Mouse (Mus musculus) cerebral cortex, adult 2 months (tissue): ENCODE data around the gene Ckmt2.

Source experiments
- WGBS: fragments of 180-500 bp; shearing (Covaris S2); methylation state at CpG from one replicate; pipeline ENCODE4 v1.1.7; 2018; 5-methylcytosine and 5-hydroxymethylcytosine counted together

Gene Ckmt2

GRCm38 (mm10) chr13:91876741-91877349 lies at the start of gene Ckmt2:
Ckmt2 (minus strand) TSS chr13:91876885.
- whole genome bisulfite sequencing: 83% methylated on average over 5 of the region's 5 CpGs

- WGBS: 75% methylated on average over 3 of the region's 3 CpGs
These were observed 44.3 kb upstream of the Ckmt2 start for GRCm38 (mm10) chr13:91921010-91921409.

DNA sequence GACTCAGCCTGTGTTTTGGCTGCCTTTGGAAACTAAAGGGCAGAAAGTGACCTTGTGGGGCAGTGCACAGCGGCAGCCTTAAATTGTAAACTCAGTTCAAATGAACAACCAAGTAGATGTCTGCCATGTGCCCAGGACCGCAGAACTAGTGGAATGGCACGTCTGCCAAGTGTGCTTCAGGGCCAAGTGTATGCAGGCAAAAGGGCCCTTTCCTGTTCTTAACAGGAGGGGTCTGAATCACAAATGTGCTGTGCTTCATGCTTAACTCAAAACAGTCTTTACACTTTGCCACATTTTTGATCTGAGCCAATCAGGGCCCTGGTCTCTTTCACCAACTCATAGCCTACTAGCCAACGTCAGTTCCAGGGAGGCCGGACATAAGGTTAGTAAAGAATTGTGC lies 42.1 kb upstream of the Ckmt2 start:
- WGBS: 67% methylated on average over 5 of the region's 5 CpGs

DNA sequence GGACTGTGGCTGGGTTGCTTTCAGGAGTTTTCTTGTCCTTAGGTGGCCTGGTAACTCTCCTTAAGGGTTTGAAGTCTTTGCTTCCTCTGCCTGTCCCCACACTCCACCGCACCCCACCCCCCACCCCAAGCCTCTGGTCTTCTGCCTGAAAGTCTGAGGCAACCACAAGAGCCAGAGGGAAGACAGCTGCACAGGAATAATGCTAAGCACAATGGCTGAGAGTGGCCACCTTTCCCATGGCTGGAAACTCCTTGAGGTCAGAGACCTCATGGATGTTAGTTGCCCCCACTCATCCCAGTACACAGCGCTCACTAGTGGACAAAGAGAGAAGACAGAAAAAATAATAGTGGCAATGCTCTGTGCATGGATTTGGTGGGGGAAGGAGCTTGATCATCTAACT lies 41.1 kb upstream of the Ckmt2 start:
- 90% methylated on average over 2 of the region's 2 CpGs for WGBS

DNA sequence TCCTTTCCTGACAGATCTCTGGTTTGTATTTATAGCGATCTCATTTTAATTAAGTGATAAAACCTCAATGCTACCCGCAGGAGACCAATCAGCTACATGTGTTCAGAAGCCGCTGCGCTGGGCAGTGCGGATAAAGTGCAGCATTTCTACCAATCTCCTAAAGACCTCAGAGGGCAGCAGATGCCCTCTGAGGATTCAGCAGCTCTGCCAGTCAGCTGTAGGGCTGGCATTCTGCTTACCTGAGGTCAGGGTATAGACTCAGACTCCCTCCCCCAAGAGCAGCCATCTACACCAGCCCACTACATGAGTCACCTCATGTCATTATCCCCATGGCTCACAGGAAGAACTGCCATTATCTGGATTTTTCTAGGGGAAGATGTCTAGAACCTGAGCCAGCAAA lies 39.6 kb upstream of the Ckmt2 start:
- 72% methylated on average over 5 of the region's 5 CpGs for WGBS

DNA sequence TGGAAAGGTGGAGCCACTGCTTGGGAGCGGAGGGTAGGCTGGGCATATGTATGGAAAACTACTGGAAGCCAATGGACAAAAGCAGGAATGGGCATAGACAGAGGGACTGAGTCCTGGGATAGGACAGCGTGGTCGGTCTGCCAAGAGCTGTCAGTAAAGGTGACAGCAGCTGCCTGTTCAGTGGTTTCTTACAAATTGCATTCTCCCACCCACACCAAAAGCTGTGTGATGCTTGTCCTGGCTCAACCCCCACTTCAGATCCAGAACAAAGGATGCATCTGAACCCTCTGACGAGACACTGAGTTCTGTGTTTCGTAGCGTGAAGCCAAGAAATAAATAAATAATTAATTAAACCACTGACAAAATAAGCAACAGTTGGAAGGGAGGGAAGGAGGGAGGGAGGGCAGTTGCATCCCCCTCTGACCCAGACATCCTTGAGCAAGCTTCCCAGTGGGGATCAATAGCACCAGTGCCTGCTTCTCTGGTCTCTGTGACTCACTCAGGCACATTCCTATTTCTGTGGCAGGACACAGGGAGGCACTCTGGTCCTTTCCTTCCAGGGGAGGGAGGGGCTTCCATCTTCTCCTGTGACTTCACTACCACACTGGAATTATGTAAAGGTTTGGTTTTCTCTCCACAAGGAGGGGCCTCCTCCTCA lies 39.0 kb upstream of the Ckmt2 start:
- 54% methylated on average over 6 of the region's 6 CpGs for WGBS

DNA sequence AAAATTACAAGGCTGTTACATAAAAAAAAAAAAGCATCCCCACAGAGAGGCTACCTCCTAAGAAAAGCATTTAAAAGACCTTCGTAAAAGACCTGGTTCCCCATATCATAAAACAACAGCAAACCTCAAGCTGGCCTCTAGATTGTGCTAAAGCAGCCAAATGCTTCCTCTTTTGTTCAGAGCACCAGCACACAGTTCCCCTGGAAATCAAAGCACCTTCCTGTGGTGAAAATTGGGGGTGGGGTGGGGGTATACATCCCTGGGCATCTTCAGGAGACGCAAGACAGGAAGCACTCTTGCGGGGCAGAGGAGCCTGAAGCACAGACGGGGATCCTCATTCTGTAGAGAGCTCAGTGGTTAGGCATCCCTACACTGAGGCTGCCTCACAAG lies 38.5 kb upstream of the Ckmt2 start:
- WGBS: 51% methylated on average over 4 of the region's 4 CpGs

DNA sequence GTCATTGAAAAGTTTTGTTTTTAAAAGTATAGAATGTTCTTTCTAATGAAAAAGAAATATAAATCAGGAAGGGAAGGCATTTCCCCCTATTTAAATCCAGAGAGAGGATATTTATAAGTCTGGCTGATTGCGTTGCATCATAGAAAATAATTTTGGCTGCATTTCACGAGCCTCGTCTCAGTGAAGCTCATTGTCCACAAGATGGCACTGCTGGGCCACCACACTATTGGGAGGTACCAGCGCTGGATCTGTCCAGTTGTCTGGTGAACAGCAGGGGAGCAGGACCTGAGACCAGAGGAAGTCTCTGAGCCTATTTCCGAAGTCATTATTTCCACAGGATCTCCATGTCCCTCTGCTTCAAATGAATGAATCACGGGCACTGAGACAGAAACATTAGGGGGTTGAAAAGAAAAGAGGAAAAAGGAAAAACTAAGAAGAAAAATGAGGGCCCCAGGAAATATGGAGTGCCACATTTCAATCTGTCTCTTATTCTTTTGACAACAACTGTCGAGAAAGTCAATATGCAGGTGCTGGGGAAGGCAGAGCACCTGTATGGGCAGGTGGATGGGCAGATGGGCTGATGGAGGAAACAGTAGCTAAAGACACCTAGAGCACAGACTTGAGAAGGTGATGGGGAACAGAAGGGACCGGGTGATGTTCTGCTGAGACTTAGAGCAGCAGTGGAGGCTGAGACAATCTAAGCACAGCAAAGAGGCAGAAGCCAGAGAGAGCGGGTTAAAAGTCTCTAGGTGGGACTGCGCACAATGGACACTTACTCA lies 31.7 kb upstream of the Ckmt2 start:
- WGBS: 31% methylated on average over 10 of the region's 10 CpGs

DNA sequence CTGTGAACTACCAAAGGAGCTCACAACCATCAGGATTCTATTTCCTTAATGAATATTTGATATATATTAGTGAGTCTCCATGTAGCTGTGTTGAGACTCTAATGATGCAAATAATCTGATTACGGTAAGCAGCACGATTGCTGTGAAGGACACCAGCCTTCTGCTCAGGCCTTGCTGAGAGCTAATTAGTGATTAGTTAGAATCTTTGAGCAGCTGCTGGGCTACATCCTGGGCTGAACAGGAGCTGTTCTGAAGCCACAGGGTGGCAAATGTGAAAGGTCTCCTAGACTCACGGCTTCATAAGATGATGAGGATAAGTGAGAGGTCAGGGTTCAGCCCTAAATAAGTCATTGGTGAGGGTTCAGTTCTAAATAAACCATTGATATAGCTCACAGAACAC lies 29.7 kb upstream of the Ckmt2 start:
- 70% methylated on average over 3 of the region's 3 CpGs for WGBS

GRCm38 (mm10) chr13:91896476-91896875 lies 19.8 kb upstream of the Ckmt2 start:
- 52% methylated on average over 1 of the region's 1 CpGs for WGBS

- WGBS: 64% methylated on average over 6 of the region's 6 CpGs
These were observed 16.4 kb upstream of the Ckmt2 start for GRCm38 (mm10) chr13:91893132-91893531.

- 52% methylated on average over 6 of the region's 6 CpGs for WGBS
These were observed 13.4 kb upstream of the Ckmt2 start for GRCm38 (mm10) chr13:91890031-91890619.

GRCm38 (mm10) chr13:91884714-91885386 lies 8.2 kb upstream of the Ckmt2 start:
- whole genome bisulfite sequencing: 53% methylated on average over 5 of the region's 5 CpGs

DNA sequence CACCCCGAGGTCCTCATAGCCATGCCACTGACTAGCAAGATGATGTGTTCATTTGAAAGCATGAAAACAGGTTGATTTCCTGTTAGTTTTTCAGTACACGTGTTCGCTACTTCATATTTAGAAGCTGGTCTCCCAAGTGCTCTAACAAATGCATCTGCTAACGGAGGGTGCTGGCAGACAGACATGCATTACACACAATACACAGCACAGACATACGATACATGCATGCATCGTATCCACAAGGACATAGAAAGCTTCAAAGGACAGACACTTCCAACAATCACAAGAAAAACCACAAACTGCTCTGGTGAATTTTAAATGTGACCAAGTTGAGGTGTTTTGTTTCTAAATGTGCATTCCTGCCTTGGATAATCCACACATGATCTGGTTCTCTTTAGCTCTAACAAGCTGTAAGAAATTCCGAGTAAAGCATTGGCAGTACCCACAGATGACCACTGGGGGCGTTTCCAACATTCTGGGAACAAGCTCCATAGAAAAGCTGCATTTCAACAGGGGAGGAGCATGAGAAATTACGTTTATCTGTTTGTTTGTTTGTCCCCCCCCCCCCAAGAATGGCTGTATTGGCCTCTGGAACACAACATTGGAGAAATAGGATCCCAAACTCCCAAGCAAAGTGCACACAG lies 5.3 kb upstream of the Ckmt2 start:
- WGBS: 47% methylated on average over 9 of the region's 9 CpGs

GRCm38 (mm10) chr13:91880256-91880655 lies 3.6 kb upstream of the Ckmt2 start:
- WGBS: 77% methylated on average over 4 of the region's 4 CpGs

GRCm38 (mm10) chr13:91877996-91878395 lies 1.3 kb upstream of the Ckmt2 start:
- 88% methylated on average over 3 of the region's 3 CpGs for WGBS

DNA sequence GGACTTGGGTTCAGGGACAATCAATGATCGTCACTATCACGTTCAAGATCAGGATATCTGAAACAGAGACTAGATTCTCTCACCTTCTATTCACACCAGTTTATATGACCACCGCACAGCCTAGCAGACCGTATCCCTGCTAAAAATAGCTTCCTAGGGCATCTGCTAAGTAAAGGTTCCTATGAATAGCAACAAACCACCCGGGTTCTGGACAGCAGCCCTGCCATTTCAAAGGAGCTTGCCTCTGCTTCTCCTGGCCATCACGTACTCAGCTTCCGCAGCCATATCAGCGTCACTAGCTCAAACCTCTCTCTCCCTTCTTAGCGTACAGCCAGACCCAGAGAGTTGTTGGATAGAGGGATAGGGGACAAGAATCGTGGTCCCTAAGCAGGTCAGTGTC lies 665 bp upstream of the Ckmt2 start:
- WGBS: 67% methylated on average over 10 of the region's 10 CpGs

- 35% methylated on average over 2 of the region's 2 CpGs for WGBS
These were observed 1.1 kb downstream of the Ckmt2 start for GRCm38 (mm10) chr13:91875581-91875980.

DNA sequence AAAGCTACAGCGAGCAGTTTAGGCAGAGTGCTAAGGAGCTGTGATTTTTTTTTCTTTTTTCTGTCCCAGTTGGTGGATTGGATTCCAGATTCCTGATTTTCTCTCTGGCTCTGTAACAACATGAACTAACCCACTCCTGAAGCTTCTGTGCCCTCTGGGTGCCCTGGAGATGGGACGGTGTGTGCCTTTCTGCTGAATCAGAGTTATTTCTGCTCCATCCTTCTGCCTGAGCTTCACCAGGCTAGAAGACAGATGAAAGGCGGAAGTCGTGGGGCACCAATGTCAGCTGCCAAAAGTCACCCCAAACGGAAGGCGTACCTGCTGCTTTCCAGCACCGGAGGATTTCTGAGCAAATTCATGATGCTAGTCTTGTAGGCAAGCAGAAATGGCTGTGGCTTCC lies 2.1 kb downstream of the Ckmt2 start:
- 54% methylated on average over 7 of the region's 7 CpGs for WGBS

- WGBS: 68% methylated on average over 7 of the region's 7 CpGs
These were observed 2.9 kb downstream of the Ckmt2 start for GRCm38 (mm10) chr13:91873734-91874329.

GRCm38 (mm10) chr13:91868577-91868976 lies 8.1 kb downstream of the Ckmt2 start:
- 70% methylated on average over 1 of the region's 1 CpGs for WGBS
